Mouse (Mus musculus): ENCODE data around the gene Mrtfa. TPM values are rescaled to one million over a fixed set of nuclear protein-coding genes. Genes with fewer than 3 reads are reported as not detected.

Mrtfa gene
- polyA plus RNA-seq, 1 experiment, result 53.7 TPM

DNA sequence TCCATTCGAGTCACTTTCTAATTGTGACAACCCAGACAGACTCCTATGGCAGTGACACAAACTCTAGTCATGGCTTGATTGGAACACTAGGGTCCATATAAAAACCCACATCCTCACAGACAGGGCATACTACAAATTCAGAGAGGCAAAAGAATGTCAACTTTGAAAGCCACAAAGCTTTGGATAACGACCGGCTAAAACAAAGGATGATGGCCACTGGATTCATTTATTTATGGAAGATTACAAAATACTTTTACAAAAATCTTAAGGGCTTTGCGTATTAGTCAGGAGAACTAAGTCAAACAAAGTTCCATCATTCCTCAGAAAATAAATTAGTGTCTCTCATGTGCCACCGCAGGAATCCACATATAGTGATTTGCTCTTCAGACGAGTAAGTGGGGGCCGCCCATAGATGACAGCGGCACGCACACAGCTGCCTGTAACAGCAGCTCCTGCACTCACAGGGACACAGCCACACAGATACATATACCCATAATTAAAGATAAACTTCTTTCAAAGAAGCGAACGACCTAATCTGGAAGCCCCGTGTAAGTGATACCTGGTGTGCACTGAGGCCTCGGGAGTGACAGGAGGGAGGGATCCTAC, 88.2 kb downstream of the Mrtfa start:
- H3K4me3 ChIP-seq (replicated peaks; ENCODE audit: control insufficient read depth, low read depth, low read length), result no peak overlapping the region
- H3K27ac ChIP-seq (ENCODE audit: control insufficient read depth, insufficient read depth, low read depth, low read length, poor library complexity), result no peak overlapping the region
- 90% methylated on average over 13 of the region's 13 CpGs for WGBS
- peaks cover 2% of the 10 kb centered on the region for H3K4me1 ChIP-seq (ENCODE audit: control insufficient read depth, insufficient read depth, low read length)
- TF ChIP-seq POLR2A (IDR thresholded peaks at IDR 0.05; ENCODE audit: borderline replicate concordance, control insufficient read depth, low read depth, low read length) (no peak), CTCF (IDR thresholded peaks at IDR 0.05; ENCODE audit: control insufficient read depth, insufficient read depth, low read length) (no peak)

DNA sequence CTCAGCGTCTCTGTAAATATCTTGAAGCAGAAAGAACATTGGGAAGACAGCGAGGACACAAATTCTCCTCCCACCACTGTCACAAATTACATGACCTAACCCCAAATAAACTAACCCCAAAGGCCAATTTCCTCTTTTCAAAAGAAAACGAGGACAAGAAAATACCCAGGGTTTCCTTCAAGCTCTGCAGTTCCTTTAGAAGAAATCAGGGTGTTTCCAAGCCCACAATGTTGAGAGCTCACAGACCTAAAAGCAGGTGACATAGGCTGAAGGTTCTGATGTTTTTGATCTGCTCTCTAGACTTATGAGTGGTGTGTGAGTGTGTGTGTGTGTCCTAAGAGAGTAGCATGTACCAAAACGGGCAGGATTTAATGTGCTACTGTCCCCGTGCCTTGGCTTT, 89.2 kb downstream of the Mrtfa start:
- Histone ChIP-seq H3K4me3 (replicated peaks; ENCODE audit: control insufficient read depth, low read depth, low read length) (no peak overlapping the region), H3K27ac (ENCODE audit: control insufficient read depth, insufficient read depth, low read depth, low read length, poor library complexity) (no peak overlapping the region), H3K4me1 (ENCODE audit: control insufficient read depth, insufficient read depth, low read length) (peaks cover 2% of the 10 kb centered on the region)
- 30% methylated on average over 5 of the region's 5 CpGs for WGBS
- TF ChIP-seq CTCF (IDR thresholded peaks at IDR 0.05; ENCODE audit: control insufficient read depth, insufficient read depth, low read length) (no peak), POLR2A (IDR thresholded peaks at IDR 0.05; ENCODE audit: borderline replicate concordance, control insufficient read depth, low read depth, low read length) (no peak)

DNA sequence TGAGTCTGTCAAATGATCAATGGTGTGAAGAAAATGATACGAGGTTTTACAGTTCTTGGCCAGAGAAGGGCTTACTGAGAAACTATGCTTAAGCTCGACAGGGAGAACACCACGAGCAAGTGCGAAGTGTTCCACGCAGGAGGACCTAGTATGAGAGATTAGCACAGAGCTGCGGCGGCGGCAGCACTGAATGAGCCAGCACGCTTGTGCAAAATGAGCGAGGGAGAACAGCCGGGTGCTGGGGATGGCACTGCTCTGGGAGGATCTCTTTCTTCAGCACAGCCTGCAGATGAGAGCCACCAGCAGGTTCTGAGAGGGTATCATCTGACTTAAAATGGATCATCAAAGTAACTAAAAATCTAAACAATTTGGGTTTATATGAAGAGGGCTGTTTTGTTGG, 91.3 kb downstream of the Mrtfa start:
- WGBS, result 90% methylated on average over 11 of the region's 11 CpGs
- Histone ChIP-seq H3K27ac (ENCODE audit: control insufficient read depth, insufficient read depth, low read depth, low read length, poor library complexity) (no peak overlapping the region), H3K4me3 (replicated peaks; ENCODE audit: control insufficient read depth, low read depth, low read length) (no peak overlapping the region), H3K4me1 (ENCODE audit: control insufficient read depth, insufficient read depth, low read length) (peaks cover 2% of the 10 kb centered on the region)
- TF ChIP-seq POLR2A (IDR thresholded peaks at IDR 0.05; ENCODE audit: borderline replicate concordance, control insufficient read depth, low read depth, low read length), result no peak

DNA sequence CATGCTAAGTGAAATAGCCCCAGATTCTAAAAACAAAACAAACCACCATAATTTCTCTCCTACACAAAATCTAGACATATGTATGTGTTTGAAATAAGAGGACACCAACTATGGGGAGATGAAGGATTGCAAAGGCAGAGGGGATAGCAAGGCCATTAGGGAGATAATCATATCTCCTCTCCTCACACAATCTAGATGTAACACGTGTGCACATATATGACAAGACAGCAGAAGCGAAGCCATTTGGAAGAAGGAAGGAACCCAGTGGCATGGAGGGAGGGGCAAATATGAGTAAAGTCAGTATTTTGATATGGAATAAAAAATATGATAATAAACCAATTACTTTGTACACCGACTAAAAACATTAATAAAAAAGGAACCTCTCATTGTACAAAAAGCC, 91.9 kb downstream of the Mrtfa start:
- Histone ChIP-seq H3K4me3 (replicated peaks; ENCODE audit: control insufficient read depth, low read depth, low read length) (no peak overlapping the region), H3K4me1 (ENCODE audit: control insufficient read depth, insufficient read depth, low read length) (peaks cover under 1% of the 10 kb centered on the region), H3K27ac (ENCODE audit: control insufficient read depth, insufficient read depth, low read depth, low read length, poor library complexity) (no peak overlapping the region)
- 61% methylated on average over 3 of the region's 3 CpGs for WGBS
- no peak for TF ChIP-seq CTCF (IDR thresholded peaks at IDR 0.05; ENCODE audit: control insufficient read depth, insufficient read depth, low read length)
- TF ChIP-seq POLR2A (IDR thresholded peaks at IDR 0.05; ENCODE audit: borderline replicate concordance, control insufficient read depth, low read depth, low read length), result no peak

DNA sequence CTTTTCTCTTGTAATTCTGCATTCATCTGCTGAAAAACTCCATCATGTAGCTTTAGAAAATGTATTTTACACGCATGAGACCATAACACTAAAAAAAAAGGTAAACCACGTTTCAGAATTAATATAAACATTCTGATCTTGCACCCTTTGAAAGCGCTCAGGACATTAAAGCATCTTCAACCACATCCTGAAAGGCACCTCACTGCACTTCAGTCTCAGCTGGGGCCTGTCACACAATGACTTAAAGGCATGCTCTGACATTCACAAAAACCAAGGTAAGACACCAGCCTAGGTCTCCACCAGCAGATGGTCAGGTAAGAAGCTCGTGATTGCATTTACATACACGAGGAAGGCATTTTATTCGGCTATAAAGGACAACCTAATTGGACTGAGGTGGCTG, 92.7 kb downstream of the Mrtfa start:
- H3K27ac ChIP-seq (ENCODE audit: control insufficient read depth, insufficient read depth, low read depth, low read length, poor library complexity), result no peak overlapping the region
- no peak overlapping the region for H3K4me3 ChIP-seq (replicated peaks; ENCODE audit: control insufficient read depth, low read depth, low read length)
- WGBS, result 64% methylated on average over 6 of the region's 6 CpGs
- TF ChIP-seq CTCF (IDR thresholded peaks at IDR 0.05; ENCODE audit: control insufficient read depth, insufficient read depth, low read length) (no peak), POLR2A (IDR thresholded peaks at IDR 0.05; ENCODE audit: borderline replicate concordance, control insufficient read depth, low read depth, low read length) (no peak)
- H3K4me1 ChIP-seq (ENCODE audit: control insufficient read depth, insufficient read depth, low read length), result no peaks in the 10 kb centered on the region; the same call in 1 of the 2 replicates

DNA sequence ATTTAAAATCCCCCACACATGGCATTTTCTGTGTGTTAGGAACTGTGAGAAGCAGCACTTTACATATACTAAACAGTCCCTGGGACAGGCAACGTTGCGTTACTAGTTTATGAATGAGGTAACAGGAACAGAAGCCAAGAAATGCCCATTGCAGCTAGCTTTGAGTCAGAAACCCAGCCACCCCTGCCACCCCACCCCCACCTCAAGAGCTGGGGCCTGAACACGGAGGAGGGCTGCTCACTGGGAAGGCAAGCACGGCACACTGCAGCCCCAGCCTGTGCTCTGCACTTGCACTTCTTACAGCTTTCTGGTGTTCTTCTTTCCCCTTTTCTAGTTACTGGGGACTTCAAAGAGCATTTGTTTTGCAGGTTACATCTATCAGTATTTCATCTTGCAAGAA, 93.1 kb downstream of the Mrtfa start:
- H3K4me1 ChIP-seq (ENCODE audit: control insufficient read depth, insufficient read depth, low read length), result no peaks in the 10 kb centered on the region; the same call in 1 of the 2 replicates
- no peak overlapping the region for H3K27ac ChIP-seq (ENCODE audit: control insufficient read depth, insufficient read depth, low read depth, low read length, poor library complexity)
- 35% methylated on average over 4 of the region's 4 CpGs for WGBS
- no peak overlapping the region for H3K4me3 ChIP-seq (replicated peaks; ENCODE audit: control insufficient read depth, low read depth, low read length)
- TF ChIP-seq POLR2A (IDR thresholded peaks at IDR 0.05; ENCODE audit: borderline replicate concordance, control insufficient read depth, low read depth, low read length), result no peak
- no peak for TF ChIP-seq CTCF (IDR thresholded peaks at IDR 0.05; ENCODE audit: control insufficient read depth, insufficient read depth, low read length)

DNA sequence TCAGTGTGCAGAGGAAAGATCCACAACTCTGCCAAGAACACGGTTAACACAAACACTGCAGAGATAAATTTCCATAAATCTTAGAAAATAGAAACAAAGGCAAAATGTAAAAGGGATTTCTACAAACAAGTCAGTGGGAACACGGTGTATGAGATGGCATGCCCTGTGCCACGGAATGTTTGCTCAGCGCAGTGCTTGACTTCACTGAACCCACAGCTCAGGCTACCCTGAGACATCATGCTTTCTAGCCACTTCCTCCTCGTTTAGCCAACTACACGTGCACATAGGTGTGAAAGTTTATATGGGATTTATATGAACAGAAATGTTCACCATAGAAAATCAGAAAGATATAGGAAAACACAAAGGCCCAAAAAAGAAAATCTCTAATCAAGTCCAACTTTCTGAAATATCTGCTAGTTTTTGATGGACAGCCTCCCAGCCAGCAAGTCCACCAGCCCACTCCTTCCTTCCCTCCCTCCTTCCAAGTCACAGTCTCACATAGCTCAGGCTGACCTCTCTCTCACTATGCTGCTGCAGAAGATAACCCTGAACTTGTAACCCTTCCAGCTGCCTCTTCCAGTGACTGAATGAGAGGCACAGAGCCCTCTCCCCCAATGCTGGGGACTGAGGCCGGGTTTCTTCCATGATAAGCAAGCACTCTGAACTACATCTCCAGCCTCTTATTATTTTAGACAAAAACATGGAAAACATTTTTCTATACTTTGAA, 94.1 kb downstream of the Mrtfa start:
- no peak overlapping the region for H3K27ac ChIP-seq (ENCODE audit: control insufficient read depth, insufficient read depth, low read depth, low read length, poor library complexity)
- WGBS, result 49% methylated on average over 7 of the region's 7 CpGs

DNA sequence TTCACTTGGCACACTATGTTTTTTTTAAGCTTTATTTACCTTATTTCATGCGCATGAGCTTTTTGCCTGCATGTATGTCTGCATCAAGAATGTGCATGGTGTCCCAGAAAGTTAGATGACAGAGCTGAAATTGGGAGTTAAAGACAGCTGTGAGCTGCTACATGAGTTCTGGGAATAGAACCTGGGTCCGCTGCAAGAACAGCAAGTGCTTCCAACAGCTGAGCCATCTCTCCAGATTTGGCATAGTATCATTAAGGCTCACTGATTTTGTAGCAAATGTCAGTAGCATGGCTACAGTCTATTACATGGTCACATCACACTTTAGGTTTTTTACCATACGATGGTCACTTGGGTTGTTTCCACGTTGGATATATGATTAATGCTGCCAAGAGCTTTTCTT, 97.5 kb downstream of the Mrtfa start:
- H3K4me1 ChIP-seq (ENCODE audit: control insufficient read depth, insufficient read depth, low read length), result no peaks in the 10 kb centered on the region
- WGBS, result 84% methylated on average over 4 of the region's 4 CpGs
- TF ChIP-seq CTCF (IDR thresholded peaks at IDR 0.05; ENCODE audit: control insufficient read depth, insufficient read depth, low read length) (no peak), POLR2A (IDR thresholded peaks at IDR 0.05; ENCODE audit: borderline replicate concordance, control insufficient read depth, low read depth, low read length) (no peak)
- no peak overlapping the region for H3K27ac ChIP-seq (ENCODE audit: control insufficient read depth, insufficient read depth, low read depth, low read length, poor library complexity)
- no peak overlapping the region for H3K4me3 ChIP-seq (replicated peaks; ENCODE audit: control insufficient read depth, low read depth, low read length)

More for the DNA sequence above, 94.1 kb downstream of the Mrtfa start:
- no peak for TF ChIP-seq POLR2A (IDR thresholded peaks at IDR 0.05; ENCODE audit: borderline replicate concordance, control insufficient read depth, low read depth, low read length)
- no peak for TF ChIP-seq CTCF (IDR thresholded peaks at IDR 0.05; ENCODE audit: control insufficient read depth, insufficient read depth, low read length)
- Histone ChIP-seq H3K4me1 (ENCODE audit: control insufficient read depth, insufficient read depth, low read length) (no peaks in the 10 kb centered on the region), H3K4me3 (replicated peaks; ENCODE audit: control insufficient read depth, low read depth, low read length) (no peak overlapping the region)
